Mouse (Mus musculus): Measurements from ENCODE around the gene Pnpla2. TPM values are rescaled to one million over a fixed set of nuclear protein-coding genes. Genes with fewer than 3 reads are reported as not detected.

Pnpla2 gene
- polyA plus RNA-seq, 1 experiment from 2014 or later = 14.9 TPM

DNA sequence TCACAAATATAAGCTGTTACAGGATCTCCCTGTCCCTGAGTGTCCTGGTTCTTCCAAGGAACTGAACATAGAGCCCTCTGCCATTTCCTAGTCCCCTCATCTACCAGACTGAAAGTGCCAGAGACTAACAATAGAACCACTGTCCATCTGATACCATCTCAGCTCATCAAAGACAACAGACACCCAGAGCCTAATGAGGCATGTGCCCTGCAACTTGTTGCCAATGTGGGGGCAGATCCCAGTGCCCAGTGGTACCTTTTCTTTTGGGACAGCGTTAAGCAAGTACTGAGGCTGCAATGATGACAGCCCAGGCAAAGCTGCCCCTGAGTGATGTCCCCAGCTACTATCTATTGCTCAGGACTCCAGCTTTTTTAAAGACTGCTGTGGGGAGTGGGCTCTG, 31.2 kb downstream of the Pnpla2 start:
- H3K4me3 ChIP-seq (replicated peaks) = no peak overlapping the region
- H3K4me2 ChIP-seq = no peak overlapping the region
- no peak overlapping the region for H3K27ac ChIP-seq
- ATAC-seq (ENCODE audit: insufficient number of reproducible peaks, insufficient read depth, low FRiP score, low TSS enrichment, low read depth) = no peak
- no peaks in the 10 kb centered on the region for H3K9me3 ChIP-seq
- peaks cover 18% of the 10 kb centered on the region for H3K4me1 ChIP-seq (replicated peaks)
- 0 out of 2 replicates have a peak, but pooled peaks cover 7% of the 10 kb centered on the region for H3K36me3 ChIP-seq
- WGBS = 96% methylated on average over 1 of the region's 1 CpGs
- H3K9ac ChIP-seq (replicated peaks) = no peak overlapping the region
- peaks cover 36% of the 10 kb centered on the region for H3K27me3 ChIP-seq

GRCm38 (mm10) chr7:141487141-141487540, 32.1 kb downstream of the Pnpla2 start:
- Histone ChIP-seq H3K36me3 (peaks cover 15% of the 10 kb centered on the region; the same call in 1 of the 2 replicates), H3K27ac (no peak overlapping the region), H3K4me3 (replicated peaks) (no peak overlapping the region), H3K4me1 (replicated peaks) (peaks cover 9% of the 10 kb centered on the region), H3K27me3 (peaks cover 27% of the 10 kb centered on the region), H3K4me2 (no peak overlapping the region), H3K9me3 (no peaks in the 10 kb centered on the region), H3K9ac (replicated peaks) (no peak overlapping the region)
- WGBS = 75% methylated on average over 7 of the region's 7 CpGs
- no peak for ATAC-seq (ENCODE audit: insufficient number of reproducible peaks, insufficient read depth, low FRiP score, low TSS enrichment, low read depth)

DNA sequence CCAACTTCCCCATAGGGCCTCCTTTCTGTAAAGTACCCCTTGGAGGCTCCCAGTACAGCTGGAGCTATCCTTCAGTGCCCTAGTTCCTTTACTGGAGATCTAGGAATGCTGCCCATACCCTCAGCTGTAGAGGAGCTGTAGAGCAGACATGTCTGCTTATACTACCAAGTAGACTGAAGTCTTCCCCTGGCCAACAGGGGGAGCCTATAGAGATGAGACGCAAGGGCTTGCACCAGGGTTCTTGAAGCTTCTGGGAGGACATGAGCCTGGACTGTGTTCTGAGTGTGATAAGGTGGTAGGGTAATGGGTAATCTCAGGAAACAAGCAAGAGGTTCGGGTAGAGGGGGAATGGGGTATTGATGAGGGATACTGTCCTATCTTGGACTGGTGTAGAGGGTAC, 36.2 kb downstream of the Pnpla2 start:
- no peak overlapping the region for H3K27ac ChIP-seq
- H3K9ac ChIP-seq (replicated peaks) = no peak overlapping the region
- no peak for ATAC-seq (ENCODE audit: insufficient number of reproducible peaks, insufficient read depth, low FRiP score, low TSS enrichment, low read depth)
- no peaks in the 10 kb centered on the region for H3K4me1 ChIP-seq (replicated peaks)
- H3K9me3 ChIP-seq = no peaks in the 10 kb centered on the region
- no peak overlapping the region for H3K4me3 ChIP-seq (replicated peaks)
- H3K36me3 ChIP-seq = peaks cover 37% of the 10 kb centered on the region; the same call in 1 of the 2 replicates
- no peaks in the 10 kb centered on the region for H3K27me3 ChIP-seq
- H3K4me2 ChIP-seq = no peak overlapping the region
- WGBS = 86% methylated on average over 2 of the region's 2 CpGs

DNA sequence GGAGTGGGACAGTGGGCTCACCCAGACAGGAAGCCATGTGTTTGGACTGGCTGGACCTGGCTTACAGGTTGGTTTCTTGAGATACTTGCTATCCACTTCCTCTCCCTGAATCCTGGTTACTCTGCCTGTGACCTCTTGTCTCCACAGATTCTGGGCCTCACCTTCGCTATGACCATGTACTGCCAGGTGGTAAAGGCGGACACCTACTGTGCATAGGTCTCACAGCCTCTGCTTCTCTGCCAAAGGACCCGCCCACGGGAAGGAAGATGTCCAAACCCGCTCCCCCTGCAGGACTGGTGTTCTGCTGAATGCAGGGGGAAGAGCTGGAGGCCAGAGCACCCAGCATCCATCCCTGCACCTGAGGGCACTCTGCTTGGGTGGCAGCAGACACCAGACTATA, 37.7 kb downstream of the Pnpla2 start:
- Histone ChIP-seq H3K4me3 (replicated peaks) (no peak overlapping the region), H3K36me3 (peaks cover 41% of the 10 kb centered on the region; the same call in 1 of the 2 replicates), H3K27ac (no peak overlapping the region), H3K4me1 (replicated peaks) (no peaks in the 10 kb centered on the region), H3K27me3 (no peaks in the 10 kb centered on the region), H3K4me2 (no peak overlapping the region), H3K9me3 (no peaks in the 10 kb centered on the region), H3K9ac (replicated peaks) (no peak overlapping the region)
- ATAC-seq (ENCODE audit: insufficient number of reproducible peaks, insufficient read depth, low FRiP score, low TSS enrichment, low read depth) = no peak
- WGBS = 87% methylated on average over 5 of the region's 5 CpGs

- Histone ChIP-seq H3K9me3 (no peaks in the 10 kb centered on the region), H3K27me3 (no peaks in the 10 kb centered on the region), H3K4me1 (replicated peaks) (no peaks in the 10 kb centered on the region), H3K4me3 (replicated peaks) (no peak overlapping the region), H3K36me3 (peaks cover 43% of the 10 kb centered on the region; the same call in 1 of the 2 replicates), H3K4me2 (no peak overlapping the region), H3K27ac (no peak overlapping the region), H3K9ac (replicated peaks) (no peak overlapping the region)
- WGBS = 80% methylated on average over 1 of the region's 1 CpGs
- no peak for ATAC-seq (ENCODE audit: insufficient number of reproducible peaks, insufficient read depth, low FRiP score, low TSS enrichment, low read depth)
Observed at GRCm38 (mm10) chr7:141493729-141494128, 38.7 kb downstream of the Pnpla2 start.

DNA sequence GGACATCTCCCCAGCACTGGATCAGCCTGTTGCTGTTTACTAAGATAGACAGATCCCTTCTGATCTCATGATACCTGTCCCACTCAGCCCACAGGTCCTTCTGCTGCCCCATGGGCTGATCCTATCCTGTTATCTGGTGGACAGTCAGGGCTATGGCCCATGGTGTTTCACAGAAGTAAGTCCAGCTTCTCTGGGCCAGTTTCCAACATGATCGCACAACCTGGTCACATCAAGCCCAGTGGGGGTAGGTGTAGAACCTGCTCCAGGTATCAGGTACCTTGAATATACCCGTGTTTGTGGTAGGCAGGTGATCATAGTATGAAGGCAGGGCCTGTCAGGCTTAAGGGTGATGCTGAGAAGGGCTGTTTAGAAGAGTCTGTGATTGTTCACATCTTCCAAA, 40.4 kb downstream of the Pnpla2 start:
- peaks cover 52% of the 10 kb centered on the region for H3K36me3 ChIP-seq

GRCm38 (mm10) chr7:141495940-141496339, 40.9 kb downstream of the Pnpla2 start:
- no peaks in the 10 kb centered on the region for H3K27me3 ChIP-seq
- H3K4me3 ChIP-seq (replicated peaks) = no peak overlapping the region
- no peak for ATAC-seq (ENCODE audit: insufficient number of reproducible peaks, insufficient read depth, low FRiP score, low TSS enrichment, low read depth)
- no peaks in the 10 kb centered on the region for H3K9me3 ChIP-seq
- H3K27ac ChIP-seq = no peak overlapping the region
- no peak overlapping the region for H3K9ac ChIP-seq (replicated peaks)
- H3K4me2 ChIP-seq = no peak overlapping the region
- WGBS = 92% methylated on average over 4 of the region's 4 CpGs
- H3K36me3 ChIP-seq = peaks cover 49% of the 10 kb centered on the region
- H3K4me1 ChIP-seq (replicated peaks) = no peaks in the 10 kb centered on the region

More for the DNA sequence above, 40.4 kb downstream of the Pnpla2 start:
- Histone ChIP-seq H3K4me1 (replicated peaks) (no peaks in the 10 kb centered on the region), H3K9ac (replicated peaks) (no peak overlapping the region), H3K9me3 (no peaks in the 10 kb centered on the region), H3K4me2 (no peak overlapping the region), H3K27ac (no peak overlapping the region), H3K27me3 (no peaks in the 10 kb centered on the region), H3K4me3 (replicated peaks) (no peak overlapping the region)
- ATAC-seq (ENCODE audit: insufficient number of reproducible peaks, insufficient read depth, low FRiP score, low TSS enrichment, low read depth) = no peak
- 79% methylated on average over 2 of the region's 2 CpGs for WGBS

DNA sequence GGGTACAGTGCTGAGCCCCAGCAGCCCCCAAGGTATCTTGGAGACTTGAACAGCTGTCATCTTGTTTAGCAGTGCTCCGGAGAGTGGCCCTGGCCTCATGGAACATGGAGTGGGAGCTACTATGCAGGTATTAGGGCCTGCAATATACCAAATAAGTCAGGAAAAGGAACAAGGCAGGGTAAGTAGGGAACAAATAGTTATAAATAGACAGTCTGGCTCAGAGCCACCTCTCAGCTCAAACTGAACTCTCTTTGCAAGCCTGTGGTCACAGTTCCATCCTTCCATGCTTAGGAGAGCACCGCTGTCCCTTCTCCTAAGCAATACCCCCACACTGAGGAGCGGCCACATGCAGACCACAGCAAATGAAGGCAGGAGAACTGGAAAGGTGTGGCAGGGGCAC, 42.6 kb downstream of the Pnpla2 start:
- no peak for ATAC-seq (ENCODE audit: insufficient number of reproducible peaks, insufficient read depth, low FRiP score, low TSS enrichment, low read depth)
- Histone ChIP-seq H3K4me3 (replicated peaks) (no peak overlapping the region), H3K27ac (no peak overlapping the region), H3K36me3 (peaks cover 34% of the 10 kb centered on the region), H3K4me2 (no peak overlapping the region), H3K27me3 (no peaks in the 10 kb centered on the region), H3K9ac (replicated peaks) (no peak overlapping the region), H3K9me3 (no peaks in the 10 kb centered on the region), H3K4me1 (replicated peaks) (no peaks in the 10 kb centered on the region)
- 89% methylated on average over 3 of the region's 3 CpGs for WGBS

GRCm38 (mm10) chr7:141501820-141502555, 47.0 kb downstream of the Pnpla2 start:
- no peak for ATAC-seq (ENCODE audit: insufficient number of reproducible peaks, insufficient read depth, low FRiP score, low TSS enrichment, low read depth)
- H3K4me2 ChIP-seq = no peak overlapping the region
- no peaks in the 10 kb centered on the region for H3K9me3 ChIP-seq
- H3K9ac ChIP-seq (replicated peaks) = no peak overlapping the region
- no peak overlapping the region for H3K4me3 ChIP-seq (replicated peaks)
- no peak overlapping the region for H3K27ac ChIP-seq
- peaks cover 11% of the 10 kb centered on the region for H3K36me3 ChIP-seq
- H3K27me3 ChIP-seq = no peaks in the 10 kb centered on the region
- 86% methylated on average over 7 of the region's 7 CpGs for WGBS
- no peaks in the 10 kb centered on the region for H3K4me1 ChIP-seq (replicated peaks)

DNA sequence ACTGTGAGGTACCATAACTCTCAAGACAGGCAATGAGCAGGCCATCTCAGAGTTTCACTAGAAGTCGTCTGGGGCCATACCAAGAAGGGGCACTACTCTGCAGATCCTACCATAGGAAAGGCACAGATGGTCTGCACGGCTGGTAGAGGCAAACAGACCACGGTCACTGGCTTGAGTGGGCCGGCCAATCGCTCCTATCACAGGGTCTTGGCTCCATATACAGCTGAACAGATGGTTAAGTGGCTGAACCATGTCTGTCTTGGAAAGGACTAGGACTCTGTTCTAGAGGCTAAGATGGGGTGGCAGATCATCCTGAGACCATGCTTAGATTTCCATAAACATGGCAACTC, 47.5 kb downstream of the Pnpla2 start:
- no peaks in the 10 kb centered on the region for H3K27me3 ChIP-seq
- no peak overlapping the region for H3K4me2 ChIP-seq
- H3K4me1 ChIP-seq (replicated peaks) = no peaks in the 10 kb centered on the region
- H3K36me3 ChIP-seq = peaks cover 15% of the 10 kb centered on the region
- no peak overlapping the region for H3K9ac ChIP-seq (replicated peaks)
- no peak for ATAC-seq (ENCODE audit: insufficient number of reproducible peaks, insufficient read depth, low FRiP score, low TSS enrichment, low read depth)
- no peak overlapping the region for H3K27ac ChIP-seq
- H3K4me3 ChIP-seq (replicated peaks) = no peak overlapping the region
- WGBS = 86% methylated on average over 5 of the region's 5 CpGs
- no peaks in the 10 kb centered on the region for H3K9me3 ChIP-seq

- Histone ChIP-seq H3K27me3 (no peaks in the 10 kb centered on the region), H3K4me2 (no peak overlapping the region), H3K9me3 (no peaks in the 10 kb centered on the region), H3K4me3 (replicated peaks) (no peak overlapping the region), H3K36me3 (peaks cover 12% of the 10 kb centered on the region), H3K27ac (no peak overlapping the region), H3K9ac (replicated peaks) (no peak overlapping the region), H3K4me1 (replicated peaks) (no peaks in the 10 kb centered on the region)
- 83% methylated on average over 2 of the region's 2 CpGs for WGBS
- no peak for ATAC-seq (ENCODE audit: insufficient number of reproducible peaks, insufficient read depth, low FRiP score, low TSS enrichment, low read depth)
Observed at GRCm38 (mm10) chr7:141506278-141506677, 51.3 kb downstream of the Pnpla2 start.

- H3K4me3 ChIP-seq (replicated peaks) = no peak overlapping the region
- H3K9ac ChIP-seq (replicated peaks) = 0 out of 2 replicates have a peak overlapping the region, but pooled peaks have one; percentile 13
- H3K4me2 ChIP-seq = no peak overlapping the region
- no peaks in the 10 kb centered on the region for H3K9me3 ChIP-seq
- no peaks in the 10 kb centered on the region for H3K27me3 ChIP-seq
- no peaks in the 10 kb centered on the region for H3K4me1 ChIP-seq (replicated peaks)
- H3K36me3 ChIP-seq = peaks cover 13% of the 10 kb centered on the region
- peak overlapping the region; percentile 62 for H3K27ac ChIP-seq
- no peak for ATAC-seq (ENCODE audit: insufficient number of reproducible peaks, insufficient read depth, low FRiP score, low TSS enrichment, low read depth)
Observed at GRCm38 (mm10) chr7:141508160-141508559, 53.2 kb downstream of the Pnpla2 start.

Measured in limb, embryonic 12.5 days (tissue).